ENCODE assay signal across 1 mouse cellular context in the genomic region with DNA sequence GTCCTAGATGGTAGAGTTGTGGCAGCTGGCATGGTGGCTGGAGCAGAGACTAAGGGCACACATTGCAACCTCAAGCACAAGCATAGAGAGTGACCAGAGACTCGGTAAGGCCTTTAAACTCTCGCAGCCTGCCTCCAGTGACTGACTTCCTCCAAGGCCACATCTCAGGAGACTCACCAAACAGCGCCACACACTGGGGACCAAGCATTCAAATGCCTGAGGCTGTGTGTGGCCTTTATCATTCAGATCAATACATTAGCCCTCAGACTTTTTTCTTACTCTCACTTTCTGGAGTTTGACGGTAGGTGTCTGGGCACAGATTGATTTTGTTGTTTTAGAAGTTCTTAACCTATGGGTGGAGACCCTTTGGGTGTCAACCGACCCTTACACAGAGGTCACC.
TF ChIP-seq lines count a peak whose summit lies in the region.

No protein-coding gene starts in this region.

TF ChIP-seq in CH12.LX, 34 proteins besides CTCF, POLR2A, EP300 and RAD21 (continued from another document):
- TF ChIP-seq SMC3 (IDR thresholded peaks at IDR 0.05; ENCODE audit: low read depth, low read length) (peak; percentile 26), CHD2 (IDR thresholded peaks at IDR 0.05; ENCODE audit: low read length) (no peak)
